Mouse (Mus musculus) intestine, postnatal 0 days (tissue): ENCODE data around the gene L3mbtl2. TPM values are rescaled to one million over a fixed set of nuclear protein-coding genes. Genes with fewer than 3 reads are reported as not detected.
A peak's percentile ranks its signal among the peaks of the same experiment; 100 is the strongest.

Experiments used
- ATAC-seq: fragments of 200-750 bp; cut with Nextera tagmentation; 2 replicates; pipeline ENCODE4 v1.8.0; 2017; ENCODE audit warnings: mild to moderate bottlenecking, moderate TSS enrichment, moderate library complexity
- H3K27ac ChIP-seq: fragments of 300-500 bp; sonication (generic); 2 replicates; pipeline ENCODE4 v1.5.1; 2014; ENCODE audit warnings: mild to moderate bottlenecking, low read depth, low read length, moderate library complexity
- H3K27me3 ChIP-seq: fragments of 300-500 bp; sonication (generic); replicated peaks from 2 replicates; pipeline ENCODE4 v1.6.1; 2014; ENCODE audit warnings: low read length, mixed read lengths; ENCODE audit not compliant: control insufficient read depth, insufficient read depth
- H3K36me3 ChIP-seq: fragments of 300-500 bp; sonication (generic); 2 replicates; pipeline ENCODE4 v1.6.1; 2014; ENCODE audit warnings: mild to moderate bottlenecking, moderate library complexity; ENCODE audit not compliant: control insufficient read depth, insufficient read depth
- H3K4me1 ChIP-seq: fragments of 300-500 bp; sonication (generic); replicated peaks from 2 replicates; pipeline ENCODE4 v1.6.1; 2014; ENCODE audit warnings: antibody characterized with exemption, low read length, mixed read lengths; ENCODE audit not compliant: control insufficient read depth, insufficient read depth
- H3K4me2 ChIP-seq: fragments of 300-500 bp; sonication (generic); replicated peaks from 2 replicates; pipeline ENCODE4 v1.6.1; 2014; ENCODE audit warnings: low read depth, mild to moderate bottlenecking, moderate library complexity
- H3K4me3 ChIP-seq: fragments of 300-500 bp; sonication (generic); 2 replicates; pipeline ENCODE4 v1.5.1; 2014; ENCODE audit warnings: low read depth, low read length
- H3K9ac ChIP-seq: fragments of 300-500 bp; sonication (generic); 2 replicates; pipeline ENCODE4 v1.6.1; 2014; ENCODE audit warnings: mild to moderate bottlenecking, low read depth, low read length
- H3K9me3 ChIP-seq: fragments of 300-500 bp; sonication (generic); 2 replicates; pipeline ENCODE4 v1.6.1; 2016; ENCODE audit warnings: mixed run types; ENCODE audit not compliant: control insufficient read depth
- CTCF ChIP-seq: sonication (generic); IDR thresholded peaks from 2 replicates; pipeline ENCODE4 v1.5.1; 2016; ENCODE audit warnings: low read depth, mild to moderate bottlenecking, control low read depth, antibody characterized with exemption, moderate library complexity
- WGBS: fragments of 180-500 bp; shearing (Covaris S2); extraction: QIAGEN DNeasy Blood & Tissue Kit; methylation state at CpG from one replicate; pipeline ENCODE4 v1.1.7; 2014; 5-methylcytosine and 5-hydroxymethylcytosine counted together
- polyA plus RNA-seq: library from polyadenylated mRNA; unstranded; fragments of >200 nt; fragmentation: Nextera tagmentation; extraction: Ambion mirVana; gene quantifications from 2 replicates; pipeline ENCODE4 v1.2.1, GENCODE M21; 2015

Gene L3mbtl2
- polyA plus RNA-seq, 1 experiment from 2014 or later: 8.3 TPM

DNA sequence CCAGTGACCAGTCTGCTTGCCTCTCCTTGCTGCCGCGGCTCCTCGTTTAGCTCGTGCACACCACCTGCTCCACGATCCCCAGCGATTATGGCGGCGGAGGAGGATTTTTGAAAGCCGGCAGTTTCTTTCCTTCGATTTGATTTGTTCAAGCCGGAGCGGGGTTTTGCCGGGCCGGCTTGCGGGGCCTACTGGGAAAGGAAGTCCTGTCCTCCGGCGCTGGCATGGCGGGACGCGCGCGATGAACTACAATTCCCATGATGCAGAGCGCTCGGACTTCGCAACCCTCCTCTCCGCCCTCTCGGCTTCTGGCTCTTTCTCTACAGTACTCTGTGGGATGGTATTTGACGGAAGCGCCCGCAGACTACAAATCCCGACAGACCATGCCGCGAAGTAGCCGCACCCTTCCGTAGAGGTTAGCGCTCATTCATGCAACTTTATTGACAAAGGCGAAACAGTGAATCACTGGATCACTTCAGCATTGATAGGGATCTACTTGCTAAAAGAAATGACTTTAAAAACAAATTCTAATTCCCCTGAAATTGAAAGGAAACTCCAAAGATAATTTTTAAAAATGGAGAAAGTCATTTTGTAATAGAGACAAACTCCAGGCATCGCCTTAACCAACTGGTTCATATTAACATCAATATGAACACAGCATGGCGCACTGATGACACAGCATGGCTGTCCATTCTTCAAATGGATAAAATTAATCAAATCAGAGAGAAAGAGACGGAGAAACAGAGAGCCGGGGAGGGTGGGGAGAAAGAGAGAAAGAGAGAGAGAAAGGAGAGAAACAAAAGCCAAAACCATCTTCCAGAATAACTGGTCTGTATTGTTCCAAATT lies 66.3 kb downstream of the L3mbtl2 start:
- ATAC-seq: peak; percentile 97
- Histone ChIP-seq H3K9ac (peak overlapping the region; percentile 69), H3K4me2 (peak overlapping the region; percentile 96), H3K27me3 (no peaks in the 10 kb centered on the region), H3K27ac (peak overlapping the region; percentile 57), H3K4me1 (no peaks in the 10 kb centered on the region), H3K36me3 (0 out of 2 replicates have a peak, but pooled peaks cover 3% of the 10 kb centered on the region), H3K9me3 (no peaks in the 10 kb centered on the region), H3K4me3 (peak overlapping the region; percentile 84)
- 0 out of 2 replicates have a peak, but pooled peaks have one; percentile 1 for TF ChIP-seq CTCF
- WGBS: 5% methylated on average over 41 of the region's 41 CpGs

DNA sequence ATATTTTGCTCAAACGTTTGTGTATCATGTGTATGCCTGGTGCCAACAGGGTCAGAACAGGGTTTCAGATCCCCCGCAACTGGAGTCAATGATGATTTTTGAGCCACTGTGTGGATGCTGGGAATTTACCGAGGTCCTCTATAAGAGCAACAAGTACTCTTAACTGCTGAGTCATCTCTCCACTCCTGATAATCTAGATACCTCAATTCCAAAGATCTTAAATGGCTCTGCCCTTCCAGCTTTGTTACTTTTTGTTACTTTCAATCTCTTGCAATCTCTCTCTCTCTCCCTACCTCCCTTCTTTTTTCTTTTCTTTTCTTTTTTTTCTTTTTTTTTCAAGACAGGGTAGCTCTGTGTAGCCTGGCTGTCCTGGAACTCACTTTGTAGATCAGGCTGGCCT lies 71.4 kb downstream of the L3mbtl2 start:
- no peak for TF ChIP-seq CTCF
- no peak overlapping the region for H3K4me3 ChIP-seq
- WGBS: 54% methylated on average over 3 of the region's 3 CpGs
- H3K4me1 ChIP-seq: no peaks in the 10 kb centered on the region
- H3K9ac ChIP-seq: no peak overlapping the region
- 0 out of 2 replicates have a peak, but pooled peaks cover 4% of the 10 kb centered on the region for H3K27me3 ChIP-seq
- ATAC-seq: no peak
- no peaks in the 10 kb centered on the region for H3K36me3 ChIP-seq
- H3K27ac ChIP-seq: no peak overlapping the region
- no peak overlapping the region for H3K4me2 ChIP-seq
- no peaks in the 10 kb centered on the region for H3K9me3 ChIP-seq

Other genes with a start within 250 kb of the L3mbtl2 start
- 408 and 432 TPM in 2 replicates for gene Rbx1, start 197.6 kb upstream of the L3mbtl2 start, polyA plus RNA-seq
- gene Ep300, start 78.5 kb upstream of the L3mbtl2 start, polyA plus RNA-seq: 8.9 and 10.0 TPM in 2 replicates
- 1.6 TPM in 2 replicates for gene Chadl, start 33.4 kb downstream of the L3mbtl2 start, polyA plus RNA-seq
- gene Zc3h7b, start 81.2 kb downstream of the L3mbtl2 start, polyA plus RNA-seq: 5.6 and 7.3 TPM in 2 replicates
- 20.6 and 21.9 TPM in 2 replicates for gene Rangap1, start 81.6 kb downstream of the L3mbtl2 start, polyA plus RNA-seq
- gene Tef, start 138.5 kb downstream of the L3mbtl2 start, polyA plus RNA-seq: 13.4 and 16.0 TPM in 2 replicates
- gene Tob2, start 194.9 kb downstream of the L3mbtl2 start, polyA plus RNA-seq: 19.8 and 22.1 TPM in 2 replicates
- 75.9 and 79.2 TPM in 2 replicates for gene Phf5a, start 208.0 kb downstream of the L3mbtl2 start, polyA plus RNA-seq
- 192 and 209 TPM in 2 replicates for gene Aco2, start 208.4 kb downstream of the L3mbtl2 start, polyA plus RNA-seq